Mouse (Mus musculus): ENCODE measurements around the gene Gm9758. TPM values are rescaled to one million over a fixed set of nuclear protein-coding genes. Genes with fewer than 3 reads are reported as not detected.
"Not testable (repeated sequence)": the region's sequence is repeated elsewhere in the genome, so short reads cannot be mapped to it uniquely, and the experiment has no call there.

Gene Gm9758
- total RNA-seq, 2 experiments from 2014 or later: not detected

GRCm38 (mm10) chr5:14903539-14903938 lies 11.2 kb downstream of the Gm9758 start:
- H3K27ac ChIP-seq; DNase-seq (ENCODE audit: low spot score in 2 of 2); H3K4me3 ChIP-seq: not testable (repeated sequence)
- peak; percentile 64 for TF ChIP-seq CTCF (conservative IDR thresholded peaks at IDR 0.05)

- Histone ChIP-seq H3K4me3 (no peak overlapping the region), H3K27ac (no peak overlapping the region)
- no peak for TF ChIP-seq CTCF (conservative IDR thresholded peaks at IDR 0.05)
- no peak for DNase-seq (ENCODE audit: low spot score in 2 of 2)
Measured at GRCm38 (mm10) chr5:14892242-14892641, 22.5 kb downstream of the Gm9758 start.

- not testable (repeated sequence) for H3K27ac ChIP-seq; H3K4me3 ChIP-seq; DNase-seq (ENCODE audit: low spot score in 2 of 2)
Measured at GRCm38 (mm10) chr5:14885291-14885690, 29.4 kb downstream of the Gm9758 start.

Other genes with a start within 250 kb of the Gm9758 start
- gene Speer4e, start 23.5 kb upstream of the Gm9758 start, total RNA-seq (2021): not detected
- not detected for gene Gm10354, start 64.0 kb upstream of the Gm9758 start, total RNA-seq (2021)
- not detected for gene Gm17019, start 118.1 kb upstream of the Gm9758 start, total RNA-seq (2021)

Data from layer of hippocampus, adult 2 months (tissue).